Mouse (Mus musculus) mesoderm, embryonic 11.5 days (tissue): ENCODE results near the gene Zc4h2.

Source experiments
- DNase-seq: peaks from one replicate; pipeline ENCODE4 v3.0.0-alpha.2; 2012; ENCODE audit warnings: low read depth, low spot score

Zc4h2 gene

DNA sequence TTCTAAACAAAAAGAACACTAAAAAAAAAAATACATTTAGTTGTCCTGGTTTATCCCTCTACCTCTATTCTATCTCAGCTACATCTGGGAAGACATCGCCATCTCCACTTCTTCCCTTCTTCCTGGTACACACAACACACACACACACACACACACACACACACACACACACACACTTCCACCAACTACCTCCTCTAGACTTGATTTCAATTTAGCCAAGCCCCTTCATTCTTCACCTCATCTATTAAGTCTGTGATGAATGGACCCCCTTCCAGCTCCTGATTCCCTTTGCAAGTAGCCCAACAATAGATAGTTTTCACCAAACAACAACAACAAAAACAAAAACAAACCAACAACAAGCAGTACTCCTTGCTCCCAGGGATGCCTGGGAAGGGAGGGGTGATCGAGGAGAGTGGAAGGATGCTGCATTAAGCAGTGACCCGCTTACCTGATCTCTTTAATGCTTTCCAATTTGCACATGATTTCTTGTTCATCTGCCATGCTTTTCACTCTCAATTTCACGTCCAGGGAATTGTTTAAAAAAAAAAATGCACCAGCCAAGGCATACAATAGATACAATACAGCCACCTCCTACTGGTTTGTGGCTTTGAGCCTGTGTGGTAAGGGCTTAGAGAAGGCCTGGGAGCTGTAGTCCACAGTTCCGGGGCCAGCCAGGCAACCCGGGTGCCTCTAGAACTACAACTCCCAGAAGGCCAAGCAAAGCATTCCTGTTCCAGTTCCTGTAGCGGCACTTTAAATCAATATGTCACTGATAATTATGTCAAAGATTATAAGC is at the start of gene Zc4h2:
TSS of gene Zc4h2 (minus strand) at position 706 of the 796 bp plus-strand sequence.
- peak; percentile 76 for DNase-seq

DNA sequence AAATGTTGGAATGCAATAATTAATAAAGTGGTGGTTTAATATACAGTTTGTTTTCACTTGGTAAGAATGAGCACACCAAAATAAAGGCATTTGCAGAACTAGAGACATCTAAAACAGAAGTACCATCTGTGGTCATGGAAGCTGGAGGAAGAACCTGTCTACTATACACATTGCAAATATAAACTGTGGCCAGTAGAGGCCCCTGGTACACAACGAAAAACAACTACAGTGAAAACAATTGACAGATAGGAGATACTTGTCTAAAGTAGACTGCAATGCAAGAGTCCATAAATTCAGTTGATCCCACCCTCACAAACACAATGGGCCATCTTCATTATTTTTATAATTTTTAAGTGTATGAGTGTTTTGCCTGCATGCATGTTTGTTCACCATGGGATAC is 28.8 kb upstream of the Zc4h2 start:
- DNase-seq = no peak

DNA sequence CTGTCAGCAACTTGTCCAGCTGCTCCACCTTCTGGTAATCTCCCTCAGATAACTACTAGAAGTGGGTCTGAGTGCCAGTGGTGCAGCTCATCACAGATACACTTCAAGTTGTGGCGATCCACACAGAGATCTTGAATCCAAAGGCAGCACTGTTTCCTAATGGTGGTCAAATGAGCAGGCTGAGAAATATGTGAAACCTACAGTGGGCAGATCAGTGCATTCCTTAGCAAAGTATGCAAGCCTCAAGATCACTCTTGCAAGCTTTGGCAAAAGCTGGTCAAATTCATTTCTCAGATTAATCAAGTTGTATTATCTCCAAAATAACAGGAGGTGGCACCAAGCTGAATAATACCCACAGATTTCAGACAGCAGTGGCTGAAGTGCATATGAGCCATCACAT is 23.9 kb upstream of the Zc4h2 start:
- no peak for DNase-seq

DNA sequence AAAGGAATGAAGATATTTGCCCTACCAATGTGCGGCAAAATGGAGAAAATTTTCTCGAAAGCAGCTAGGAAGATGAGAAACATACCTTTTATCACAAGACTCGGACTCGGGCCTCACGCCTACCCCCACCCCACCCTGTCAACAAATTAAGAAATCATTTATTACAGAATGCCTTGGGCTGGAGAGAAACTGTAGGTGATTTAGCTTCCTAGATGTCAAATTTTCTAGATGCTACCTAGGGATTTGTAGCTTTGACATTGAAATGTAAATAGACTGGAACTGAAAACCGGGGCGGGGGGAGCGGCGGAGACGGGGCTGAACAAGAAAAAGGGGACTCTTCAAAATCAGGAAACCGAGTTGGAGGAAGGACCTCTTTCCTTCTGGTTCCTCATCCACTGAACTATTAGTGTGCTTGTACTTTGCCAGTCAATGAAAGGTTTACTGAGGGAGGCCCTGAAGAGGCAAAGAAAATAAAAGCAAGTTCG is 333 bp upstream of the Zc4h2 start:
- DNase-seq = no peak

DNA sequence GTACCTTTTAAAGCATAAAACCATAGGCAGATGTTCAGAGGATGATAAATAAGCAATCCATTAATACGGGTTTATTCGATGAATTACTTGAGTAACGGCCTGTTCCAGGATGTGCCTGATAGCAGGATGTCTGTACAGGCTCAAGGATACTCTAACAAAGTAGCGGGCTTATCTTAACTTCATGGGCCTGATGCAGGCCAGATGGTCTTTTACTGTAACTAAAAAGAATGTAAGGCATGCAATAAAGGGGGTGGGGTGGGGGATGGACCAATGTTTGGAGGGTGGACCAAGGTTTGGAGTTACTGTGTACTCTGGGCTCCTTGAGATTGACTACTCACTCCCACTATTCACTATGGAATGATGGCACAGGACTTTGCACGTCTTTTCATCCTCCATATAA is 57.7 kb downstream of the Zc4h2 start:
- peak; percentile 36 for DNase-seq
